19 mouse cellular contexts compared by ENCODE assay signal in genomic region chr13:58937884-58938283, GRCm38 (mm10).
"Had no signal": no experiment of that assay in that cellular context is flagged by ENCODE, and none has a peak within 500 bp of the region (broad histone marks: within the 10 kb centered on the region; RNA-seq: fewer than 3 reads in every experiment).

No protein-coding gene starts in this region.

- H3K4me3 ChIP-seq: gastrocnemius, adult 2 months; heart, embryonic 10.5 days; heart, embryonic 12.5 days; hindbrain, embryonic 10.5 days; hindbrain, embryonic 12.5 days; hindbrain, embryonic 15.5 days; intestine, embryonic 15.5 days; left cerebral cortex, adult 2 months; limb, embryonic 10.5 days; limb, embryonic 12.5 days; liver, embryonic 13.5 days; liver, embryonic 15.5 days had no signal

- DNase-seq: gastrocnemius, postnatal 10 days; gastrocnemius, postnatal 25 days; heart, adult 18-20 months; heart, postnatal 10 days; layer of hippocampus, adult 9-11 months; liver; liver, embryonic 13.5 days; liver, postnatal 0 days had no signal

- H3K4me1 ChIP-seq: intestine, embryonic 15.5 days; liver, embryonic 13.5 days; liver, embryonic 15.5 days had no signal

- H3K27ac ChIP-seq: gastrocnemius, adult 2 months; heart, embryonic 10.5 days; hindbrain, embryonic 10.5 days; hindbrain, embryonic 12.5 days; intestine, embryonic 15.5 days; limb, embryonic 10.5 days; limb, embryonic 12.5 days; liver, embryonic 13.5 days; liver, embryonic 15.5 days had no signal

- H3K27me3 ChIP-seq: hindbrain, embryonic 12.5 days; hindbrain, embryonic 15.5 days; intestine, embryonic 15.5 days; liver, embryonic 13.5 days; liver, embryonic 15.5 days had no signal
